Mouse (Mus musculus): Measurements from ENCODE around the gene Oser1.

GRCm38 (mm10) chr2:163410211-163410610, 14.3 kb downstream of the Oser1 start:
- no peak for TF ChIP-seq POLR2A (IDR thresholded peaks at IDR 0.05; ENCODE audit: borderline replicate concordance, insufficient read depth, low read length)
- no peak for TF ChIP-seq CTCF (IDR thresholded peaks at IDR 0.05; ENCODE audit: borderline replicate concordance, insufficient read depth, low read depth, low read length)
